Mouse (Mus musculus) thymus, adult 2 months (tissue): ENCODE data around the gene Iqcn. TPM values are rescaled to one million over a fixed set of nuclear protein-coding genes. Genes with fewer than 3 reads are reported as not detected.
A peak's percentile ranks its signal among the peaks of the same experiment; 100 is the strongest.

ENCODE experiments used
- DNase-seq: peaks from one replicate; pipeline ENCODE4 v3.0.0; 2021
- H3K27ac ChIP-seq: fragments of 200-500 bp; 2 replicates; pipeline ENCODE4 v1.5.1; 2012; ENCODE audit warnings: low read length, control low read depth; ENCODE audit not compliant: control insufficient read depth, insufficient read depth
- H3K27me3 ChIP-seq: fragments of 200-500 bp; 2 replicates; pipeline ENCODE4 v1.6.1; 2012; ENCODE audit warnings: mild to moderate bottlenecking, low read length, moderate library complexity, mixed read lengths; ENCODE audit not compliant: control insufficient read depth, insufficient read depth
- H3K36me3 ChIP-seq: fragments of 200-500 bp; 2 replicates; pipeline ENCODE4 v1.6.1; 2012; ENCODE audit warnings: mild to moderate bottlenecking, low read length, moderate library complexity; ENCODE audit not compliant: control insufficient read depth, insufficient read depth
- H3K4me1 ChIP-seq: fragments of 200-500 bp; replicated peaks from 2 replicates; pipeline ENCODE4 v1.6.1; 2012; ENCODE audit warnings: low read length; ENCODE audit not compliant: control insufficient read depth, insufficient read depth
- H3K4me3 ChIP-seq: fragments of 200-500 bp; 2 replicates; pipeline ENCODE4 v1.5.1; 2012; ENCODE audit warnings: mild to moderate bottlenecking, low read length, control low read depth, moderate library complexity; ENCODE audit not compliant: control insufficient read depth, insufficient read depth
- CTCF ChIP-seq: fragments of 200-500 bp; IDR thresholded peaks from 2 replicates; pipeline ENCODE4 v1.5.1; 2012; ENCODE audit warnings: mild to moderate bottlenecking, control low read depth, low read length, moderate library complexity, borderline replicate concordance; ENCODE audit not compliant: control insufficient read depth, poor library complexity, insufficient read depth; ENCODE audit errors: extremely low read depth
- POLR2A ChIP-seq: fragments of 200-500 bp; IDR thresholded peaks from 2 replicates; pipeline ENCODE4 v1.6.1; 2012; ENCODE audit warnings: mild to moderate bottlenecking, low read length, control low read depth, moderate library complexity; ENCODE audit not compliant: control insufficient read depth, poor library complexity, insufficient read depth; ENCODE audit errors: extremely low read depth
- WGBS: fragments of 180-500 bp; shearing (Covaris S2); methylation state at CpG from one replicate; pipeline ENCODE4 v1.1.7; 2018; 5-methylcytosine and 5-hydroxymethylcytosine counted together
- polyA plus RNA-seq: library from polyadenylated mRNA; depleted of rRNA; stranded (reverse); fragments of >200 nt; gene quantifications from 2 replicates; pipeline ENCODE4 v1.2.3, GENCODE M21; 2012

The Iqcn gene
- polyA plus RNA-seq, 1 experiment = 0.28 TPM

- DNase-seq = no peak
- TF ChIP-seq POLR2A = no peak
- no peak for TF ChIP-seq CTCF
- 58% methylated on average over 5 of the region's 5 CpGs for WGBS
Observed at GRCm38 (mm10) chr8:70667071-70667470, 36.2 kb upstream of the Iqcn start.

GRCm38 (mm10) chr8:70671615-70672324 is 31.5 kb upstream of the Iqcn start:
- TF ChIP-seq CTCF (no peak), POLR2A (no peak)
- no peak for DNase-seq
- WGBS = 95% methylated on average over 10 of the region's 10 CpGs
- H3K4me3 ChIP-seq = no peak overlapping the region
- H3K4me1 ChIP-seq = peaks cover 41% of the 10 kb centered on the region
- no peaks in the 10 kb centered on the region for H3K36me3 ChIP-seq
- no peak overlapping the region for H3K27ac ChIP-seq
- H3K27me3 ChIP-seq = no peaks in the 10 kb centered on the region

More at GRCm38 (mm10) chr8:70667071-70667470, 36.2 kb upstream of the Iqcn start:
- H3K27me3 ChIP-seq = no peaks in the 10 kb centered on the region
- peaks cover 18% of the 10 kb centered on the region for H3K4me1 ChIP-seq
- H3K27ac ChIP-seq = peak overlapping the region; percentile 41
- no peaks in the 10 kb centered on the region for H3K36me3 ChIP-seq
- H3K4me3 ChIP-seq = no peak overlapping the region

GRCm38 (mm10) chr8:70672325-70673078 is 30.8 kb upstream of the Iqcn start:
- peaks cover 35% of the 10 kb centered on the region for H3K4me1 ChIP-seq
- H3K4me3 ChIP-seq = peak overlapping the region; percentile 18; the same call in 1 of the 2 replicates
- H3K36me3 ChIP-seq = no peaks in the 10 kb centered on the region
- TF ChIP-seq CTCF (no peak), POLR2A (no peak)
- no peaks in the 10 kb centered on the region for H3K27me3 ChIP-seq
- DNase-seq = peak; percentile 27
- H3K27ac ChIP-seq = peak overlapping the region; percentile 62
- 37% methylated on average over 19 of the region's 19 CpGs for WGBS

GRCm38 (mm10) chr8:70673079-70673856 is 30.0 kb upstream of the Iqcn start, which contains the start of gene Lsm4:
TSS of gene Lsm4 (plus strand) at chr8:70673248.
- H3K27me3 ChIP-seq = no peaks in the 10 kb centered on the region
- peak within 1 kb of the TSS; percentile 58 for H3K4me3 ChIP-seq
- TF ChIP-seq POLR2A (peak; percentile 94), CTCF (peak; percentile 86; the same call in 1 of the 2 replicates)
- under 1% methylated on average over 60 of the region's 60 CpGs for WGBS
- DNase-seq = peak; percentile 98
- H3K27ac ChIP-seq = peak within 1 kb of the TSS; percentile 81
- H3K4me1 ChIP-seq = peaks cover 30% of the 10 kb centered on the region
- 0 out of 2 replicates have a peak, but pooled peaks cover 3% of the 10 kb centered on the region for H3K36me3 ChIP-seq

GRCm38 (mm10) chr8:70674109-70674508 is 29.1 kb upstream of the Iqcn start:
- 85% methylated on average over 3 of the region's 3 CpGs for WGBS
- DNase-seq = no peak

GRCm38 (mm10) chr8:70674716-70675115 is 28.5 kb upstream of the Iqcn start:
- 0 out of 2 replicates have a peak, but pooled peaks have one; percentile 12 for TF ChIP-seq CTCF
- TF ChIP-seq POLR2A = no peak
- no peak for DNase-seq
- WGBS = 50% methylated on average over 4 of the region's 4 CpGs
- no peak overlapping the region for H3K4me3 ChIP-seq
- peaks cover 30% of the 10 kb centered on the region for H3K4me1 ChIP-seq
- no peaks in the 10 kb centered on the region for H3K27me3 ChIP-seq
- peak overlapping the region; percentile 81 for H3K27ac ChIP-seq
- H3K36me3 ChIP-seq = 0 out of 2 replicates have a peak, but pooled peaks cover 3% of the 10 kb centered on the region

More at GRCm38 (mm10) chr8:70674109-70674508, 29.1 kb upstream of the Iqcn start:
- Histone ChIP-seq H3K4me3 (peak overlapping the region; percentile 21; the same call in 1 of the 2 replicates), H3K4me1 (peaks cover 30% of the 10 kb centered on the region), H3K36me3 (0 out of 2 replicates have a peak, but pooled peaks cover 3% of the 10 kb centered on the region), H3K27me3 (no peaks in the 10 kb centered on the region), H3K27ac (peak overlapping the region; percentile 81)
- TF ChIP-seq CTCF (no peak), POLR2A (no peak)
